Mouse (Mus musculus): ENCODE data around the gene Ankrd2.
"Not testable (repeated sequence)": the region's sequence is repeated elsewhere in the genome, so short reads cannot be mapped to it uniquely, and the experiment has no call there.

Ankrd2 gene

DNA sequence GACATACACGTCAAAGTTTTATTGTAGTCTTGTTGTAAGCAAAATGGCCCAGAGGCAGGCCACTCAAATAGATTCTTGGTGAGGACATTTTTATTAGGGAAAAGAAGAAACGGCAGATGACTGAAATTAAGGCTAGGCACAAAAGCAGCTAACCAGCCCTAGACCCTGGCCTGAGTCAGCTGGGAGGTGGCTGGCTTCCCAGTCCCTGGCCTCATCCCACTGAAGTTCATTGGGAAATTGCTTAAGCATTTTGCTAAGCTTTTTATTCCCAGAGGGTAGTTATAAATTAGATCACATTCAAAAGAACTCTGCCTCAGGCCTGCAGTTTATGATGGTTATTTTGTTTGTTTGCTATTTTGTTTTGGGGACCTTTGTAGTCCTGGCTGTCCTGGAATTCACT is 20.1 kb downstream of the Ankrd2 start:
- DNase-seq (ENCODE audit: low spot score in 2 of 2), result no peak

DNA sequence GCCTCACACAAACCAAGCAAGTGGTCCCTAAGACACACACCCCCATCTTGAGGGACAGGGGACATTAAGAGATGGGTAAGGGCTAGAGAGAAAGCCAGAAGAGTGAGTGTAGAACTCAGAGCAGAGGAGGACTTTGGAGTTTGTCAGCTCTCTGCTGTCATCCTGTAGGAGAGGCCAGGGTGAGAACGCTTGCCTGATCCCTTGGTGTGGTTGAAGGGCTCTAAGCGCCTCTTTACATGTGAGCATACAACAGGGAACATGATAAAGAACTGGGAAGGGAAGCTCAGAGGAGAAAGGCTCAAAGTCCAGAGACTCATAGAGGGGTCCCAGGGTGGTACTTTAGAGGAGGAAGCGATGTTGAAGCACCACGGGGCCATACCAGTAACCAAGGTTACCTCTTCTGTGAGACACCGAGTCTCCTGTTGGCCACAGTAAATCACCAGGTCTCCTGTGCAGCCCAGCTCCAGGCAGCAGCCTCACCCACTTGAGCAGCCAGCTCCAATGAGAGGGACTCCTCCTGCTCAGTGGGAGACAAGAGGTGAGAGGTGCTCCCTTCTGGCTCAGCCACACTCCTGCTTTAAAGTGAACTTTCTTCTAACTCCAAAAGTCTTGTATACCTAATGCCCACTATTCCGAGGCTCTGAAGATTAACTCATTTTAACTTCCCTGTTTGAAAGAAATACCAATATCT is 21.1 kb downstream of the Ankrd2 start:
- no peak for DNase-seq (ENCODE audit: low spot score in 2 of 2)

DNA sequence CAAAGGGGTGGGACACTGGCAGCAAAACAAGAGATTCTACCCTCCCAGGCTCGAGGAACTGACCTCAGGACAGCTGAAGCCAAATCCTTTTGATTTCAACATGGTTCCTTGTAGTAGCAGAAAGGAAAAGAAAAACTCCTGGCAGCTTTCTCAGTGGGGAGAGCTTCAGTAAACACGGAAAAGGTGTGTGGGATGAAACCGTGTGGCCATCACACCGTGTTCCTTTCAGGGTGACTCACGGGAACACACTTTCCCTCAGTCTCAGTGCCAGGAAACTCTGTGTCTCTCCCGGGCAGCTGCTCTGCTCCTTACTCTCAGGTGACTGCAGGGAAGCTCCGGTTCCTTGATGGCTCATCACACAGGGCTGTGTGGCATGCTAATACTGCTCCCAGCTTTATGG is 22.6 kb downstream of the Ankrd2 start:
- DNase-seq (ENCODE audit: low spot score in 2 of 2), result no peak

DNA sequence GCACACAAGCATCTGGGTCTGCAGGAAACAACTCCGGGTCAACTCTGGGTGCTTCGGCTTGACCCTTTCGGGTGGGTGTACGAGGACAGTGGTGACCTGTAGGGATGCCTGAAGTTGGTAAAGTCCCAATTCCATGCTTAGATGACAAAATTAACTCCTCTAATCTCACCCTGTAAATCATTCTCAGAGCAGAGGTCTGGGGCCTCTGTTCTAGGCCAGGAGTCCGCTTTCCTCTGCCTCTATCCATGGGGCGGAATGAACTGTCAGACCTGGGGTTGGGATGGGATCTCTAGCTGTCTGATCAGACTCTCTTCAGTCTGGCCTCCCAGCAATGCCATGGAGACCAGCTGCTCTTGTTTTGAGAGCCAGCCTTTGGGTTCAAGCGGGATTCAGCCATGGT is 25.6 kb downstream of the Ankrd2 start:
- no peak for DNase-seq (ENCODE audit: low spot score in 2 of 2)

DNA sequence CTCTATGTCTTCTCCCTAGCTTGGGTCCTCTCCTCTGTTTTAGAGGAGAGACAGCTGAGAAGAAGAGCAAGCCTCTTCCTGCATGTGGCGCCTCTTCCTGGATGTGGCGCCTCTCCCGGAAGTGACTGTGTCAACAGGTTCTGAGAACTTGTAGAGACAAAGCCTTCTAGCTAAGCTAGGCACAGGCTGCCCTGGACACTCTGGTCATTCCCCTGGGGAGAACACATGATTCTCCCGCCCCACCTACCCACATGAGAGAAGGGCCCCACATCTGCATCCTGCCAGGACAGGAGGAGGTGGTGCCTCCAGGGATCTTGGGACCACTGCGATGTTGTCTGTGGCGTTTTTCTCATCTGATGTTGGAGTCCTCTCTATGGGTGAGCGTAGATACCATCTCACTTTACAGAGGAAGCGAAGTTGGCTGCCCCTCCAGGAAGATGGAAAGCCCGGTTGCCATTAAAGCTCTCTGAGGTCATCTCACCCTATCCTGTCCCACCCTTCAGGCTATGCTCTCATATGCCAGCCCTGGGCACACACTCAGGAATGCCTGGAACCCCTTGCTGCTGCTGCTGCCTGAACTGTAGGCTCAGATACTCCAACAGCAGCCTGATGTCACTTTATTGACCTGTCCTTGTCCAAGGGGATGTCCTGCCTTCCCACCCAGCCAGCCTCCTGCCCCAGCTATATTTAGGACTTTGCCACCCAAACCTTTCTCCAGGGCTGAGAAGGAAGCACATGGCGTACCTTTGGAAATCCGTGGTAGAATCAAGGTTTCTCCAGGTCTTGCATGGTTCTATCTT is 32.8 kb downstream of the Ankrd2 start:
- DNase-seq (ENCODE audit: low spot score in 2 of 2), result no peak

DNA sequence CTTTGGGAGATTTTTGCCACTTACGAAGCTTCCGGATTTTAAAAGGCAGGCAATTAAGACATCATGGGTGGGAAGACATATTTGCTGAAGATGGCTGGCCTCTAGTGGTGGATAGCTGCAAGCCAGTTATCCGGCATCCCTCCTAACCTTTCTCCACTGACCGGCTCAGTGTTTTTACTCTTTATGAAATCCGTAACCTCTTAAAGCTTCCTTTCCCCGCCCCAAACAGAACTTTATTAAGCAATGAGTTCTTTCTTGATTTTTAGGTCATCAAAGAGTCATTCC is 33.4 kb downstream of the Ankrd2 start:
- DNase-seq (ENCODE audit: low spot score in 2 of 2), result no peak

DNA sequence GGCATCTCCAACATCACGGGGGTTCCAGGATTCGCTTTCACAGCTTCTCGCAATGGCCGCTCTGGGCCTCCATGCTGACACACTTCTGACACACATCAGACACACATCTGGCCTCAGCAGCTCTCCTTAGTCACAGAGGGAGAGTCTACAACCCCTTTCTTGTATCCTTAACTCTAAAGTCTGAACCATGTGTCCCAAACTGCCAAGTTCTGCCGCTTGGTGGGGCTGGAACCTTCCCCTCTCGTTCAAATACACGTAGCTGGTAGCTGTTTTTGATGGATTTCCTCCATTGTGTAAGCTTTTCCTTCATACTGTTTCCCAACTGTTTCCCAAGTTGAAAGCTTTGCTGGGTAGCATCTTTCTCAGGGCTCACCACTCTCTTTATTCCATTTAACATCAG is 35.4 kb downstream of the Ankrd2 start:
- DNase-seq (ENCODE audit: low spot score in 2 of 2), result no peak

DNA sequence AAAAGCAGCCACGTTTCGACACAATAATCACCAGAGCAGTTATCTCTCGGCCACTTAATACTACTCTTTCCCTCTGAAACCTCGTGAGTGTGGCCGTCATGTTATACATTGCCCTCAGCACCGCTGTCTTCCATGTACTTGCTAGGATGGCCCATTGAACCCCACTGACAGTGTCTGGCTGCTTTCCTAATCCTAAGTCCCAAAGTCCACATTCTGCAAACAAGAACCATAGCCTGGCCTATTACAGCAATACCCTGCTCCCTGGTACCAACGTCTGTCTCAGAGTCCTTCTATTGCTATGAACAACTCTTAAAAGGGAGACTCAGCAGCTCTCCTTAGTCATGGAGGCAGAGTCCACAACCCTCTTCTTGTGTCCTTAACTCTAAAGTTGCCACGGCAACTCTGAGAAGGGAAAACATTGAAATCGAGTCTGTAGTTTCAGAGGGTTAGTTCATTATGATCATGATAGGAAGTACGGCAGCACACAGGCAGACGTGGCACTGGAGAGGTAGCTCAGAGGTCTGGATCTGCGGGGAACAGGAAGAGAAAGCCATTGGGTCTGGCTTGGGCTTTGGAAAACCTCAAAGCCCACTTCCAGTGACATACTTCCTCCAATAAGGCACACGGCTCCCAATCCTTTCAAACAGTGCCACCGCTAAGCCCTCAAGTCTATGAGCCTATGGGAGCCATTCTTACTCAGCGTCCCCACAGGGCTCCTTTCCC is 36.2 kb downstream of the Ankrd2 start:
- DNase-seq (ENCODE audit: low spot score in 2 of 2), result no peak

DNA sequence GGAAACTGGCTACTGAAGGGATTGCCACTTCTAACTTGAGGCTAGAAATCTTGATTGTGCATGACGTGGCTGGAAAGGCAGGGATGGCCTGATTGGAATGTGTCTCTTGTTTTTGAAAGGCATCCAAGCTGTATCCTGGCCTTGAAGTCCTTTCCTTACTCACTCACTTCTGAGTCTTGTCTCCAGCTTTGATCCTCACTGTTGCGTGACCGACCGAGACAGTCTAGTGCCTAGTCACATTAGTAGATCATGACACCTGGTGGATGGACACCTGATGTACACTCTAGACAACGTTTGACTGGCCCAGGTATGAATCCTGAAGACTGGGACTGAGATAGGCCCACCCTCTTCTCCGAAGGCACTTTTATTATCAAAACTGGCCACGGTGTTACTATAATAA is 37.0 kb downstream of the Ankrd2 start:
- no peak for DNase-seq (ENCODE audit: low spot score in 2 of 2)

DNA sequence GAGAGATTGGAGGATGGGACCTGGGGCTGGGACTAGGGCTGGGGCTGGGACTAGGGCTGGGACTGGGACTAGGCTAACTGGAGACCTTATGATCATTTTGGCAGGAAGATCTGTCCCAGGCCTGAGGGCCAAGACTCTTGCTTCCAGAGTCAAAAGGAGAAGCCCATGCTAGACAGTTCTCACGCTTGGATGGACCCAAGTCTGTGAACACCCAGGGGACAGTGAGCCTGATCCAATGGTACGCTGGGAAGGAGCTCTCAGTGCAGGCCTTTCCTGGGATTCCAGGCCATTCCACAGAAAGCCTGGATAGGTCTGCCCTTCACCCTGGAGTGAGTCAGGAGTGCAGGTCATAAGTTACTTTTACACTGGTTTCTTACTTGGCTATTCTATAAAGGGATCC is 39.3 kb downstream of the Ankrd2 start:
- DNase-seq (ENCODE audit: low spot score in 2 of 2), result no peak

DNA sequence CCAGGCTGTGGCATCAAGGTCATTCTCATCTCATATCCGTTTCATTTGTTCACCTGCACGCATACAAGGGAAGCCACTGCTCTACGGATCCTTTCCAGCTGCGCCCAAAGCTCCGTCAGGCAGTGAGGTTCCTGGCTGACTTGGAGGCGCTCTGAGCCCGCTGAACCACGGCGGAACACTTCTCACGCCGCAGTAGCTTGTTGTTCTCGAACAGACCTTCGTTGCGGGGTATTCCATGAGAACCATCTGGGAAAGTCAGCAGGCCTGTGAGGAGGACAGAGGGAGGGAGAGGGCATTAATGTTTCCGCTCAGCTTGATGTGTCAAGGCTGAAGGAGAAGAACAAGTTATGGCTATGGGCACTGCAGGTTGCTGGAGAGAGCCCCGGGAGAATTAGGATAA is 40.2 kb downstream of the Ankrd2 start:
- DNase-seq (ENCODE audit: low spot score in 2 of 2), result no peak

DNA sequence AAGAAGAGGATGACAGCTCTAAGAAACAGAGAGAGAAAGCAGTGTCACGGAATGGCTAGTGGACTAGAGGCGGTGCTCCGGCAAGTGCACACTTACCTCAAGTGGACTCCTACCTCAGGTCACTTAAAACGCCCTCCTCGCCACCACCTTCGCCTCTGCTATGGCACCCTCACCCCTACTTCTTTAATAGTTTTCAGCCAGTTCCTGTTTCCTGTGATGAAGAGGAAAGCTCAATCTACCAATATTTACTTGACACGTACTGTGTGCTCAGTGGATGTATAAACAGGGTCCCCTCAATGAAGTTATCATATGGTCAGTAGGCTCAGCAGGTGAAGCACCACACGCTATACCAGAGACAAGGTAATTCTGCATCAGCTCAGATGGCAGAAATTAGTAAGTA is 42.8 kb downstream of the Ankrd2 start:
- no peak for DNase-seq (ENCODE audit: low spot score in 2 of 2)

DNA sequence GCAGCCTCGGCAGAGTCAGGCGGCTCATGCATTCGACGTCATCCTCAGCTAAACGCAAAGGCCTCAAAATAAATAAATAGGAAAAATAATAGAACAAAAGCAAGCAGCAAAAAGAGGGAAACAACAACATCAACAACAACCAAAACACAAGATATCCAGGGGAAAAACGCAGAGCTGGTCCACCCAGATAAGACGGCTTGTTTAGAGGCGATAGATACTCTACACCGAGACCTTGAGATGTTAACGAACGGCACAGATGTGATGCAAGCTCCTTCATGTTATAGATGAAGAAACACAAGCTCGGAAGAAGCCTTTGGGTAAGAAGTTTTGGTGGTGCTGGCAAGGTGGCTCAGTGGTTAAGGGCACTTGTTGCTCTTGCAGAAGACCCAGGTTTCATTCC is 43.2 kb downstream of the Ankrd2 start:
- no peak for DNase-seq (ENCODE audit: low spot score in 2 of 2)

DNA sequence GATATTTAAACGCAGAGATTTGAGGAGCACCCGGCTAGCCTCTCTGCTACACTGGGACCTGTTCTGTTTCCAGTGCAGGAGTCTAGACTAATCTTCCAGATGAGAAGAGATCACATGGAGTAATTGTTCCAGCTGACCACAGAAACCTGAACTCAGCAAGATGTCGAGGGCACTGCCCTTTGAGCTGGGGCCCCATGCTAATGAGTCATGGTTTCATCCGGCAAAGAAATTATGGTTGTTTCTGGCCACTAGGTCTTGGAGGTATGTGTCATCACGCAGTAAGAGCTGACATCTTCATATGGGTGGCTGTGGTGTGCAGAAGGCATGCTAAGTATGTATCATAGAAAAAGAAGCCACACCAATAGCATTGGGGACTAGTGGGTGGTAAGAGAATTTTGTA is 44.1 kb downstream of the Ankrd2 start:
- DNase-seq (ENCODE audit: low spot score in 2 of 2), result no peak

DNA sequence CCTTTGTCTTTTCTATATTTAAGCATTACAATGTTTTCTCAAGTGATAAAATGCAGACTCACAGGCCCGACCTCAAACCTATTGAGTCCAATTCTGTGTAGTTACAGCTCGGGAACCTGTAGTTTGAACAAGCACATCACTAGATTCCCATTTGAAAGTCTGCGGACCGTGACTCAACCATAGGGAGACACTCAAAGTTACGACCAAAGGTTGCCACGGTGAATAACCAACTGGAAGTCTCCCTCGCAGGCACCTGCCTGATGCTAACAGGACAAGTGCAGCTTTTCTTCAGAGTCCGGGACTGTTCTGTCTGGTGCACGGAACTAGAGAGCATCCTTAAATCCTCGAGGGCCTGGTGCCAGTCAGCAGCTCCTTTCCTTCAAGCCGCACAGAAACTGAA is 44.7 kb downstream of the Ankrd2 start:
- DNase-seq (ENCODE audit: low spot score in 2 of 2), result no peak

DNA sequence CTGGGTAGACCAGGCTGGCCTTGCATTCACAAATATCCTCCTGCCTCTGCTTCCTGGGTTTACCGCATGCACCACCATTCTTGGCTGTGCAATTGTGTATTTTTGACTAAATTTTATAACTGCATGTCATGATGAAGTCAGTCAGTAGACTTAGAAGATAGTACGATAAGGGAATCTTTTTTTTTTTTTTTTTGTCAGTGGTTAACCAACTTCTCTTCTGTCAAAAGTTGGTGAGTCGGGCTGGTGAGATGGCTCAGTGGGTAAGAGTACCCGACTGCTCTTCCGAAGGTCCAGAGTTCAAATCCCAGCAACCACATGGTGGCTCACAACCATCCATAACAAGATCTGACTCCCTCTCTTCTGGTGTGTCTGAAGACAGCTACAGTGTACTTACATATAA is 45.8 kb downstream of the Ankrd2 start:
- DNase-seq (ENCODE audit: low spot score in 2 of 2), result not testable (repeated sequence)

DNA sequence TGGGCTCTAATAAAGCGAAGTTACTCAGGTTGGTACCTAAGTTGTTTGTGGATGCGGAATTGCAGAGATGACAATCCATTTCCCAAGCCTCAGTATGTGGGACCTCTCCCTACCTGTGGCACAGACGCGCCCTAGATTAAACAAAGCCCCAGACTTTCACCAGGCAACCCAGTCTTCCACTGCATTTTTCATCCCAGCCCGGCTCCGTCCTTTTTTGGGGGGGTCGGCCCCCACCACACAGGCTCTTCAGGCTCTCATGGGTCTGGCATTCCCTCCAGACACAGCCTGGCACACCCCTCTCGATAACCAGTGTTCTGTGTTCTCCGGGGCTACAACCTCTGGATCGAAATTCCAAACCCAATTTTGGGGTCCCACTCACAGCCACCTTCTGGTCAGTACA is 49.9 kb downstream of the Ankrd2 start:
- DNase-seq (ENCODE audit: low spot score in 2 of 2), result no peak

DNA sequence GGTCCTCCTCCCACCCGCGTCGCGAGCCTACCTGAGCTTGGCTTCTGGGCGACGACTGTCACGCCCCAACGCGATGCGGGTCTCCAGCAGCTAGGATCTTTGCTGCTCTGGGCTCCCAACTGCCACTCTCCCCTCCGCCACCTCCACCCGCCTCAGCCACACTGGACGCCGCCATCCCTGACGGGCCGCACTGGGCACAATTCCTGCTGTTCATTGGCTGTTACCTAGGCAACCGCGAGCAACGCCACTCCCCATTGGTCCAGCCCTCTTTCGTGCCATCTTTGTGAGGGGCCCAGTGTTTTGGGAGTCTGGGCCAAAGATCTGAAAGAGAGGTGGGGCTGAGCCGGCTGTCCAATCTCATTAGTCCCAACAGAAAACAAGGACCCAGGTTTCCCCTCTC is 50.4 kb downstream of the Ankrd2 start, which contains the start of gene Morn4:
Gene Morn4, minus strand, starts transcription at position 192 of the 400 bp plus-strand sequence.
- peak; percentile 90 to 92 for DNase-seq (ENCODE audit: low spot score in 2 of 2)

DNA sequence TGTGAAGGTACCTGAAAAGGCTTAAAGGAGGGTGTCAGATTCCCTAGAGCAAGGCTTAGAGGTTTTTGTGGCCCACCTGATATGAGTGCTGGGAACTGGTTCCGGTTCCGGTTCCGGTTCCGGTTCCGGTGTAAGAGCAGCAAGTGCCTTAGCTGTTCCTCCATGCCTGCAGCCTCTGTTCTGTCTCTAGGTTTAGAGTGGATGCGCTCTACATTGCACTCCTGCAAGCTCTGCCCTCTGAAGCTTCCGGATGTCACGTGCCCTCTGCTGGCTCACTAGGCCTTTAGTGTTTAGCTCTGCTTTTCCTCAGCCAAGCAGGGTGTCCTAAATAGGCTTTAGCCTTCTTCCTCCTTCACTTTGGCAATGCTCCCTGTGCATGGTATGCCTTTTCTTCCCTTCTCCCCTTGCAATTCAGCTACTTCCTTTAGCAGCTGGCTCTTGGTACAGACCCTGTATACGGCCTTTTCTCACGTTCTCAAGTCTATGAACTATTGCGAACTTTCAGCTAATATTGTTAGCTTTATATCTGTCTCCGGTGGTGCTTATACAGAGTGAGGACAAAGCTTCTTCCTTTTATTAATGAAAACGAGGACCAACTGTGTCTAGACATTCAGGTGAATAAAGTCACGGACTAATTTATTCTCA is 53.4 kb downstream of the Ankrd2 start:
- DNase-seq (ENCODE audit: low spot score in 2 of 2), result peak; percentile 47 to 51

DNA sequence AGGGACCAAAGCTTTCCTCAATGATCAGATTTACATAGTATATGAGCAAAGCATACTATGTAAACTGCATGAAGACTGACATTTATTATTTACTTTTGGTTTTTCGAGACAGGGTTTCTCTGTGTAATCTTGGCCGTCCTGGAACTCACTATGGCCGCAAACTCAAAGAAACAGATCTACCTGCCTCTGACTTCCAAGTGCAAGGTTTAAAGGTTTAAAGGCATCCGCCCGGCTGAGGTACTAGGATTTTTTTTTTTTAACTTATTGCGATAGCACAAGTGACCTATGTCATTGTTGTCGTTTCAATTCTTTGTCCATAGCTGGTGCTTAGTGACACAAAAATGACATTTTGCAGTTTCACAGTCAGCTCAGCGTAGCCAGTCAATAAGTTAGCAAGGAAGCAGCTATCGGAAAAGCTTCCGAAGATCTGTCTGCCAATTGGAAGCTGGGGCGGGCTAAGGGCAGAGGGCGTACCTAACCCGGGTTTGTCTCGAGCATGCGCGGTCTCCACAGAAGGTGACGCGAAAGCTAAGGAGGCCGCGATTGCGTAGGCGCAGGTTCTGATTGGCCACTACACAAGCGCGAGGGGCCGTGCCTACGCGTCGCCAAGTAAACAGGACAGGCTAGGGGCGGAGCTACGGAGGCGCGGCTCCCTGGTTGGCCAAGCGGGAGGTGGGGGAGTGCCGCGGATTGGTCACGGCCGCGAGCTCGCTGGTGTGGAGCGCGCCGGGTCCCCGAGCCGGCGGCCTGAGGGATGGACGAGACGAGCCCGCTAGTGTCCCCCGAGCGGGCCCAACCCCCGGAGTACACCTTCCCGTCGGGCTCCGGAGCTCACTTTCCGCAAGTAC is 54.2 kb downstream of the Ankrd2 start, which contains the start of gene Pi4k2a:
Gene Pi4k2a, plus strand, starts transcription at position 723 of the 848 bp plus-strand sequence.
- DNase-seq (ENCODE audit: low spot score in 2 of 2), result peak; percentile 99

DNA sequence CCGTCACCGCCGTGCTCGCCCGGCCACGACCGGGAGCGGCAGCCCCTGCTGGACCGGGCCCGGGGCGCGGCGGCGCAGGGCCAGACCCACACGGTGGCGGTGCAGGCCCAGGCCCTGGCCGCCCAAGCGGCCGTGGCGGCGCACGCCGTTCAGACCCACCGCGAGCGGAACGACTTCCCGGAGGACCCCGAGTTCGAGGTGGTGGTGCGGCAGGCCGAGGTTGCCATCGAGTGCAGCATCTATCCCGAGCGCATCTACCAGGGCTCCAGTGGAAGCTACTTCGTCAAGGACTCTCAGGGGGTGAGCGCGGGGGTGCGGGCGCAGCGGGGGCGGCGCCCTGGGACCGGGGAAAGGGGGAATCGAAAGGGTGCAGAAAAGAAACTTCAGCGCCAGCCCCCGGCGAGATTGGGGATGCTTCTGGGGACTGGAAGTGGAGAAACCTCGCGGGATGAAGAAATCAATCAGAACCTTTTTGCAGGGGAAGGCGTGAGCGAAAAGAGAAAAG is 54.9 kb downstream of the Ankrd2 start:
- DNase-seq (ENCODE audit: low spot score in 2 of 2), result no peak
